Mouse (Mus musculus) neural tube, embryonic 11.5 days (tissue): ENCODE measurements around the gene Tmeff1. TPM values are rescaled to one million over a fixed set of nuclear protein-coding genes. Genes with fewer than 3 reads are reported as not detected.

Experiments
- ATAC-seq: fragments of 200-750 bp; cut with Nextera tagmentation; 2 replicates; pipeline ENCODE4 v1.8.0; 2017; ENCODE audit warnings: moderate number of reproducible peaks, mild to moderate bottlenecking, moderate TSS enrichment, moderate library complexity; ENCODE audit not compliant: insufficient read depth, low FRiP score, low TSS enrichment
- DNase-seq: peaks from one replicate; pipeline ENCODE4 v3.0.0-alpha.2; 2015; ENCODE audit warnings: low spot score
- H3K27ac ChIP-seq: fragments of 300-500 bp; sonication (generic); 2 replicates; pipeline ENCODE4 v1.5.1; 2014; ENCODE audit warnings: low read depth, mild to moderate bottlenecking, low read length
- H3K27me3 ChIP-seq: fragments of 300-500 bp; sonication (generic); 2 replicates; pipeline ENCODE4 v1.6.1; 2014; ENCODE audit warnings: mild to moderate bottlenecking, low read length, mixed read lengths; ENCODE audit not compliant: control insufficient read depth, insufficient read depth
- H3K36me3 ChIP-seq: fragments of 300-500 bp; sonication (generic); 2 replicates; pipeline ENCODE4 v1.6.1; 2014; ENCODE audit warnings: mild to moderate bottlenecking, low read length, moderate library complexity, mixed read lengths; ENCODE audit not compliant: control insufficient read depth, insufficient read depth
- H3K4me1 ChIP-seq: fragments of 300-500 bp; sonication (generic); 2 replicates; pipeline ENCODE4 v1.6.1; 2014; ENCODE audit warnings: low read length, mixed read lengths; ENCODE audit not compliant: control insufficient read depth, insufficient read depth
- H3K4me2 ChIP-seq: fragments of 300-500 bp; sonication (generic); 2 replicates; pipeline ENCODE4 v1.6.1; 2014; ENCODE audit warnings: low read depth, mild to moderate bottlenecking, moderate library complexity
- H3K4me3 ChIP-seq: fragments of 300-500 bp; sonication (generic); 2 replicates; pipeline ENCODE4 v1.5.1; 2014; ENCODE audit warnings: low read depth, low read length
- H3K9ac ChIP-seq: fragments of 300-500 bp; sonication (generic); 2 replicates; pipeline ENCODE4 v1.6.1; 2014; ENCODE audit warnings: mild to moderate bottlenecking, low read length
- H3K9me3 ChIP-seq: fragments of 300-500 bp; sonication (generic); 2 replicates; pipeline ENCODE4 v1.6.1; 2016; ENCODE audit warnings: low read length; ENCODE audit not compliant: control insufficient read depth
- WGBS: fragments of 180-500 bp; shearing (Covaris S2); extraction: QIAGEN DNeasy Blood & Tissue Kit; methylation state at CpG from one replicate; pipeline ENCODE4 v1.1.7; 2014; 5-methylcytosine and 5-hydroxymethylcytosine counted together
- polyA plus RNA-seq: library from polyadenylated mRNA; unstranded; fragments of >200 nt; fragmentation: Nextera tagmentation; extraction: Ambion mirVana; gene quantifications from 2 replicates; pipeline ENCODE4 v1.2.1, GENCODE M21; 2014

Tmeff1 gene
- polyA plus RNA-seq, 1 experiment from 2014 or later, result 261 TPM

DNA sequence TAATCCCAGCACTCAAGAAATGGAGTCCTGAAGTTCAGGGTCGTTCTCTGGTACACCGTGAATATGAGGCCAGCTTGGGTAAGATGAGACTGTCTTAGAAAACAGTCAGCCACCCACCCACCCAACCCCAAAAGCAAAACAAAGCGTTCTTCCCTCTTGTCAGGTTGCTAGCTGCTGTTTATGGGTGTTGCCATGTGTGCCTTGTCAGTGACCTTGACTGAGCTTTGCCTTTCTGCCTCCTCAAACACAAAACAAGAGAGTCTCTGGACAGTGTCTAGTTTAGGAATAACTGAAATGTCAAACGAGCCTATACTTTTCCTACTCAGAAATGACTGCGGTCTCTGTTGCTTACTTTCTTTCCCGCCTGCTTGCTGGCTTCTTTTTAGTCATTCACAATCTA, 37.3 kb downstream of the Tmeff1 start:
- Histone ChIP-seq H3K9ac (no peak overlapping the region), H3K4me1 (no peaks in the 10 kb centered on the region), H3K9me3 (no peaks in the 10 kb centered on the region), H3K36me3 (peaks cover 8% of the 10 kb centered on the region), H3K27ac (no peak overlapping the region), H3K4me3 (no peak overlapping the region), H3K4me2 (no peak overlapping the region), H3K27me3 (no peaks in the 10 kb centered on the region)
- DNase-seq (no peak), ATAC-seq (no peak)
- 93% methylated on average over 6 of the region's 6 CpGs for WGBS

DNA sequence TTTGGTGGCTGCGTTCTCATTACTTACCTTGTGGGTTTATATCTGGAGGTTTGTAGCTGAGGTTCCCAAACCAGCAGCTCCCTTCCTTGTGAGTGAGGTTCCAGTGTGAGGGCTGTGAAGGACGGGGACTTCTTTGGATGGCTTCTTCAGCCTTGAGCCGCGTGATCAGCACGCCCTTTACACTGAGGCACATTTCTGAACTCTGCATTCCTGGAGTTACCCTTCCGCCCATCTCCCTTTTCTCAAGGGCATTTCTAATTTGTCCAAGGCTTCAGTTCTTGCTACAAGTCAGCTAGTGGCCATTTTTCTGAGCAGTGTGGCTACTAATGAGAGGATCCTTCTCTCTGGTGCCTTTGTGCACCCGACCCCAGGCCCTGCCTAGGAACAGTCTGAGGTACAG, 38.0 kb downstream of the Tmeff1 start:
- Histone ChIP-seq H3K9ac (no peak overlapping the region), H3K27ac (no peak overlapping the region), H3K36me3 (peaks cover 10% of the 10 kb centered on the region), H3K9me3 (no peaks in the 10 kb centered on the region), H3K4me2 (no peak overlapping the region), H3K27me3 (no peaks in the 10 kb centered on the region), H3K4me3 (no peak overlapping the region), H3K4me1 (no peaks in the 10 kb centered on the region)
- DNase-seq (no peak), ATAC-seq (no peak)
- WGBS, result 94% methylated on average over 7 of the region's 7 CpGs

GRCm38 (mm10) chr4:48624961-48625360, 40.0 kb downstream of the Tmeff1 start:
- no peak overlapping the region for H3K4me2 ChIP-seq
- H3K9ac ChIP-seq, result no peak overlapping the region
- no peak overlapping the region for H3K27ac ChIP-seq
- no peaks in the 10 kb centered on the region for H3K9me3 ChIP-seq
- ATAC-seq, result no peak
- no peak overlapping the region for H3K4me3 ChIP-seq
- no peak for DNase-seq
- H3K4me1 ChIP-seq, result no peaks in the 10 kb centered on the region
- no peaks in the 10 kb centered on the region for H3K27me3 ChIP-seq
- H3K36me3 ChIP-seq, result peaks cover 13% of the 10 kb centered on the region
- 74% methylated on average over 6 of the region's 6 CpGs for WGBS

DNA sequence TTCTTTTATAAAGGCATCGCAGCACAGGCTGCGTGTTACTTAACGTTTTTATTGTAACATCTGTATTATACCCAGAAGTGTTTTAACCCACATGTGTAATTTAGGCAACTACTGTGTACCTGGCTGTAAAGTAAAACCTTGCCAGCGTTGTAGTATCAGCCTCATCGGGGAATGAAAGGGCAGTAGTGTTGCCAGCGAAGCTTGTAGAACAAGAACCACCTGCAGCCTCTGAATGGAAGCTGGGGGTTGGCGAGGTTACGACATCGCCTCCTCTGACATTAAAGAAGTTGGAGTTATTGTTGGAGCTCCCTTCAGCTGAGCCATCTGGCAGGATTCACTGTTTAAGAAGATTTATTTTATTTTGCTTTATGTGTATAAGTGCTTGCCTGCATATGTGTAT, 40.9 kb downstream of the Tmeff1 start:
- Histone ChIP-seq H3K4me1 (no peaks in the 10 kb centered on the region), H3K9ac (no peak overlapping the region), H3K4me3 (no peak overlapping the region), H3K27me3 (no peaks in the 10 kb centered on the region), H3K4me2 (no peak overlapping the region), H3K27ac (no peak overlapping the region), H3K9me3 (no peaks in the 10 kb centered on the region), H3K36me3 (peaks cover 11% of the 10 kb centered on the region)
- 84% methylated on average over 9 of the region's 9 CpGs for WGBS
- ATAC-seq (no peak), DNase-seq (no peak)

GRCm38 (mm10) chr4:48629445-48629844, 44.5 kb downstream of the Tmeff1 start:
- no peak overlapping the region for H3K9ac ChIP-seq
- no peaks in the 10 kb centered on the region for H3K4me1 ChIP-seq
- H3K9me3 ChIP-seq, result no peaks in the 10 kb centered on the region
- no peaks in the 10 kb centered on the region for H3K27me3 ChIP-seq
- no peak for DNase-seq
- no peak for ATAC-seq
- no peak overlapping the region for H3K4me2 ChIP-seq
- H3K4me3 ChIP-seq, result no peak overlapping the region
- WGBS, result 96% methylated on average over 13 of the region's 13 CpGs
- peaks cover 11% of the 10 kb centered on the region for H3K36me3 ChIP-seq
- no peak overlapping the region for H3K27ac ChIP-seq

DNA sequence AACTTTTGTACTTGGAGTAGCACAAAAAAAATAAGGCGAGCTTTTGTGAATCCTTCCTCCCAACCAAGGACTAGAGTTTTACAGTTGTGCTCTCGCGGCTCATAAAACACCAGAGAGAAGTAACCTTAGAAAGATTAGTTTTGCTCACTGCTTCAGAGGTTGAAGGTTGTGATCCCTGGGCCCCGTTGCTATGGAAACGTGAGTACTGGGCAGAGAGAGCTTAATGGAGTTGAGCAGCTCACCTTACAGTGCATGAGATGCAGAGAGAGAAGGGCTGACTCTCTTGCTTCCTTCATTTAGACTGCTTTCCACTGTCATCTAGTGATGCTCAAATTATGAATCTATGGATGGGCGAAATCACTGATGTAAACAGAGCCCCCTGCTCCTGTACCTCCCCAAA, 48.6 kb downstream of the Tmeff1 start:
- WGBS, result 71% methylated on average over 6 of the region's 6 CpGs

DNA sequence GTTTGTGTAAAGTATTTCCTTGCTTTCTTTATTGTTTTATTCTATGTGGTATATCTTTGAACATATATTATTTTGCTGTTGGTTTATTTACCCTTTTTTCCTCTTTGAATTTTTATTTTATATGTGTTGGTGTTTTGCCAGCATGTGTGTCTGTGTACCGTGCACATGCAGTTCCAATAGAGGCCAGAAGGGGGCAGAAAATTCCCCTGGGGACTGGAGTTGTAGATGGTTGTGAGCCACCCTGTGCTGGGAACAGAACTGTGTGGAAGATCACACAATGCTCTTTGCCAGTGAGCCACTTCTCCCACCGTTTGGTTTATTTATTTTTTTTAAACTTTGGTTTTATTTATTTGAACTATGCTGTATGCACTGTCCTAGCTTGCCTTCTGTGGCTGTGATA, 49.1 kb downstream of the Tmeff1 start:
- Histone ChIP-seq H3K27ac (no peak overlapping the region), H3K9me3 (no peaks in the 10 kb centered on the region), H3K27me3 (no peaks in the 10 kb centered on the region), H3K4me2 (no peak overlapping the region), H3K36me3 (peaks cover 10% of the 10 kb centered on the region), H3K9ac (no peak overlapping the region), H3K4me3 (no peak overlapping the region), H3K4me1 (no peaks in the 10 kb centered on the region)
- DNase-seq (peak; percentile 39), ATAC-seq (no peak)
- whole genome bisulfite sequencing, result 78% methylated on average over 2 of the region's 2 CpGs

More for the DNA sequence above, 48.6 kb downstream of the Tmeff1 start:
- H3K27ac ChIP-seq, result no peak overlapping the region
- H3K4me1 ChIP-seq, result no peaks in the 10 kb centered on the region
- peaks cover 9% of the 10 kb centered on the region for H3K36me3 ChIP-seq
- no peak for ATAC-seq
- H3K9me3 ChIP-seq, result no peaks in the 10 kb centered on the region
- no peaks in the 10 kb centered on the region for H3K27me3 ChIP-seq
- DNase-seq, result no peak
- no peak overlapping the region for H3K4me3 ChIP-seq
- no peak overlapping the region for H3K9ac ChIP-seq
- H3K4me2 ChIP-seq, result no peak overlapping the region

GRCm38 (mm10) chr4:48636831-48637230, 51.9 kb downstream of the Tmeff1 start:
- no peaks in the 10 kb centered on the region for H3K4me1 ChIP-seq
- 96% methylated on average over 13 of the region's 13 CpGs for WGBS
- no peak overlapping the region for H3K4me3 ChIP-seq
- H3K9me3 ChIP-seq, result no peaks in the 10 kb centered on the region
- ATAC-seq (no peak), DNase-seq (no peak)
- H3K27me3 ChIP-seq, result no peaks in the 10 kb centered on the region
- H3K36me3 ChIP-seq, result peaks cover 6% of the 10 kb centered on the region
- H3K4me2 ChIP-seq, result no peak overlapping the region
- no peak overlapping the region for H3K9ac ChIP-seq
- no peak overlapping the region for H3K27ac ChIP-seq

- Histone ChIP-seq H3K27me3 (no peaks in the 10 kb centered on the region), H3K9me3 (no peaks in the 10 kb centered on the region), H3K4me2 (no peak overlapping the region), H3K9ac (no peak overlapping the region), H3K4me3 (no peak overlapping the region), H3K4me1 (no peaks in the 10 kb centered on the region), H3K36me3 (peaks cover 6% of the 10 kb centered on the region), H3K27ac (no peak overlapping the region)
- ATAC-seq (no peak), DNase-seq (no peak)
- 83% methylated on average over 10 of the region's 10 CpGs for WGBS
These were observed 53.2 kb downstream of the Tmeff1 start for GRCm38 (mm10) chr4:48638132-48638531.
